Mouse (Mus musculus): ENCODE results near the gene Klhl25. TPM values are rescaled to one million over a fixed set of nuclear protein-coding genes. Genes with fewer than 3 reads are reported as not detected.
"Not testable (repeated sequence)": the region's sequence is repeated elsewhere in the genome, so short reads cannot be mapped to it uniquely, and the experiment has no call there.

Klhl25 gene
- polyA plus RNA-seq, 1 experiment from 2014 or later = 24.5 TPM

GRCm38 (mm10) chr7:75863248-75863911 is 15.3 kb downstream of the Klhl25 start:
- not testable (repeated sequence) for H3K27me3 ChIP-seq (replicated peaks); H3K4me3 ChIP-seq; H3K27ac ChIP-seq; ATAC-seq (replicated peaks); H3K9me3 ChIP-seq; H3K9ac ChIP-seq; H3K4me2 ChIP-seq; H3K4me1 ChIP-seq
- 92% methylated on average over 5 of the region's 5 CpGs for WGBS
- H3K36me3 ChIP-seq (replicated peaks) = peaks cover 13% of the 10 kb centered on the region

- Histone ChIP-seq H3K27ac (no peak overlapping the region), H3K4me1 (no peaks in the 10 kb centered on the region), H3K4me3 (no peak overlapping the region), H3K27me3 (replicated peaks) (no peaks in the 10 kb centered on the region), H3K36me3 (replicated peaks) (peaks cover 13% of the 10 kb centered on the region), H3K9me3 (no peaks in the 10 kb centered on the region), H3K4me2 (no peak overlapping the region), H3K9ac (no peak overlapping the region)
- ATAC-seq (replicated peaks) = no peak
- WGBS = 98% methylated on average over 6 of the region's 6 CpGs
These were observed 16.9 kb downstream of the Klhl25 start for GRCm38 (mm10) chr7:75865026-75865425.

- Histone ChIP-seq H3K9ac (no peak overlapping the region), H3K36me3 (replicated peaks) (peaks cover 13% of the 10 kb centered on the region), H3K4me2 (no peak overlapping the region), H3K4me1 (no peaks in the 10 kb centered on the region), H3K27ac (no peak overlapping the region), H3K27me3 (replicated peaks) (no peaks in the 10 kb centered on the region), H3K9me3 (no peaks in the 10 kb centered on the region), H3K4me3 (no peak overlapping the region)
- ATAC-seq (replicated peaks) = no peak
- WGBS = 94% methylated on average over 13 of the region's 13 CpGs
These were observed 18.4 kb downstream of the Klhl25 start for GRCm38 (mm10) chr7:75866557-75866956.

GRCm38 (mm10) chr7:75868687-75869086 is 20.6 kb downstream of the Klhl25 start:
- peaks cover 13% of the 10 kb centered on the region for H3K36me3 ChIP-seq (replicated peaks)

GRCm38 (mm10) chr7:75870551-75870950 is 22.4 kb downstream of the Klhl25 start:
- Histone ChIP-seq H3K27me3 (replicated peaks) (no peaks in the 10 kb centered on the region), H3K36me3 (replicated peaks) (peaks cover 8% of the 10 kb centered on the region), H3K4me3 (no peak overlapping the region), H3K27ac (no peak overlapping the region), H3K4me2 (no peak overlapping the region), H3K9ac (no peak overlapping the region), H3K9me3 (no peaks in the 10 kb centered on the region), H3K4me1 (no peaks in the 10 kb centered on the region)
- WGBS = 78% methylated on average over 9 of the region's 9 CpGs
- no peak for ATAC-seq (replicated peaks)

More at GRCm38 (mm10) chr7:75868687-75869086, 20.6 kb downstream of the Klhl25 start:
- H3K9ac ChIP-seq = no peak overlapping the region
- H3K4me1 ChIP-seq = no peaks in the 10 kb centered on the region
- no peaks in the 10 kb centered on the region for H3K9me3 ChIP-seq
- no peak overlapping the region for H3K4me3 ChIP-seq
- 85% methylated on average over 2 of the region's 2 CpGs for WGBS
- ATAC-seq (replicated peaks) = no peak
- H3K27me3 ChIP-seq (replicated peaks) = no peaks in the 10 kb centered on the region
- no peak overlapping the region for H3K4me2 ChIP-seq
- H3K27ac ChIP-seq = no peak overlapping the region

GRCm38 (mm10) chr7:75872255-75872654 is 24.1 kb downstream of the Klhl25 start:
- no peak for ATAC-seq (replicated peaks)
- Histone ChIP-seq H3K4me3 (no peak overlapping the region), H3K4me2 (no peak overlapping the region), H3K4me1 (no peaks in the 10 kb centered on the region), H3K9ac (no peak overlapping the region), H3K36me3 (replicated peaks) (no peaks in the 10 kb centered on the region), H3K27ac (no peak overlapping the region), H3K9me3 (no peaks in the 10 kb centered on the region), H3K27me3 (replicated peaks) (no peaks in the 10 kb centered on the region)
- 87% methylated on average over 5 of the region's 5 CpGs for WGBS

- no peak overlapping the region for H3K9ac ChIP-seq
- H3K4me1 ChIP-seq = no peaks in the 10 kb centered on the region
- H3K9me3 ChIP-seq = no peaks in the 10 kb centered on the region
- no peak for ATAC-seq (replicated peaks)
- H3K27ac ChIP-seq = no peak overlapping the region
- no peak overlapping the region for H3K4me2 ChIP-seq
- no peaks in the 10 kb centered on the region for H3K36me3 ChIP-seq (replicated peaks)
- H3K27me3 ChIP-seq (replicated peaks) = no peaks in the 10 kb centered on the region
- no peak overlapping the region for H3K4me3 ChIP-seq
- 88% methylated on average over 8 of the region's 8 CpGs for WGBS
These were observed 24.6 kb downstream of the Klhl25 start for GRCm38 (mm10) chr7:75872697-75873096.

- ATAC-seq (replicated peaks) = no peak
- H3K27me3 ChIP-seq (replicated peaks) = no peaks in the 10 kb centered on the region
- no peak overlapping the region for H3K27ac ChIP-seq
- H3K36me3 ChIP-seq (replicated peaks) = no peaks in the 10 kb centered on the region
- H3K9me3 ChIP-seq = no peaks in the 10 kb centered on the region
- no peak overlapping the region for H3K4me3 ChIP-seq
- no peak overlapping the region for H3K9ac ChIP-seq
- H3K4me1 ChIP-seq = no peaks in the 10 kb centered on the region
- H3K4me2 ChIP-seq = no peak overlapping the region
- WGBS = 87% methylated on average over 3 of the region's 3 CpGs
These were observed 25.1 kb downstream of the Klhl25 start for GRCm38 (mm10) chr7:75873216-75873615.

GRCm38 (mm10) chr7:75873746-75874145 is 25.6 kb downstream of the Klhl25 start:
- Histone ChIP-seq H3K27me3 (replicated peaks) (no peaks in the 10 kb centered on the region), H3K4me1 (no peaks in the 10 kb centered on the region), H3K4me2 (no peak overlapping the region), H3K9me3 (no peaks in the 10 kb centered on the region), H3K27ac (no peak overlapping the region), H3K36me3 (replicated peaks) (no peaks in the 10 kb centered on the region), H3K4me3 (no peak overlapping the region), H3K9ac (no peak overlapping the region)
- WGBS = 96% methylated on average over 7 of the region's 7 CpGs
- no peak for ATAC-seq (replicated peaks)

GRCm38 (mm10) chr7:75879436-75879835 is 31.3 kb downstream of the Klhl25 start:
- H3K27ac ChIP-seq; H3K36me3 ChIP-seq (replicated peaks); H3K9me3 ChIP-seq; ATAC-seq (replicated peaks); H3K27me3 ChIP-seq (replicated peaks); H3K4me1 ChIP-seq; H3K4me3 ChIP-seq; H3K4me2 ChIP-seq; H3K9ac ChIP-seq: not testable (repeated sequence)
- WGBS = 90% methylated on average over 2 of the region's 2 CpGs

GRCm38 (mm10) chr7:75880236-75880635 is 32.1 kb downstream of the Klhl25 start:
- no peak overlapping the region for H3K27ac ChIP-seq

GRCm38 (mm10) chr7:75880650-75881049 is 32.5 kb downstream of the Klhl25 start:
- Histone ChIP-seq H3K27ac (no peak overlapping the region), H3K27me3 (replicated peaks) (no peaks in the 10 kb centered on the region), H3K9me3 (no peaks in the 10 kb centered on the region), H3K4me2 (peak overlapping the region; percentile 35), H3K36me3 (replicated peaks) (no peaks in the 10 kb centered on the region), H3K4me1 (0 out of 2 replicates have a peak, but pooled peaks cover 6% of the 10 kb centered on the region), H3K4me3 (no peak overlapping the region), H3K9ac (peak overlapping the region; percentile 14; the same call in 1 of the 2 replicates)
- ATAC-seq (replicated peaks) = peak; percentile 91
- 2% methylated on average over 8 of the region's 8 CpGs for WGBS

More at GRCm38 (mm10) chr7:75880236-75880635, 32.1 kb downstream of the Klhl25 start:
- Histone ChIP-seq H3K9ac (peak overlapping the region; percentile 14; the same call in 1 of the 2 replicates), H3K4me3 (no peak overlapping the region), H3K4me2 (peak overlapping the region; percentile 35), H3K4me1 (0 out of 2 replicates have a peak, but pooled peaks cover 6% of the 10 kb centered on the region), H3K27me3 (replicated peaks) (no peaks in the 10 kb centered on the region), H3K9me3 (no peaks in the 10 kb centered on the region), H3K36me3 (replicated peaks) (no peaks in the 10 kb centered on the region)
- peak; percentile 60; the same call in 1 of the 2 replicates for ATAC-seq (replicated peaks)
- 71% methylated on average over 8 of the region's 8 CpGs for WGBS

- no peak for ATAC-seq (replicated peaks)
- Histone ChIP-seq H3K9ac (no peak overlapping the region), H3K9me3 (no peaks in the 10 kb centered on the region), H3K4me1 (0 out of 2 replicates have a peak, but pooled peaks cover 6% of the 10 kb centered on the region), H3K4me2 (no peak overlapping the region), H3K4me3 (no peak overlapping the region), H3K27ac (no peak overlapping the region), H3K27me3 (replicated peaks) (no peaks in the 10 kb centered on the region), H3K36me3 (replicated peaks) (no peaks in the 10 kb centered on the region)
- WGBS = 63% methylated on average over 6 of the region's 6 CpGs
These were observed 33.3 kb downstream of the Klhl25 start for GRCm38 (mm10) chr7:75881376-75881775.
